Mouse (Mus musculus) urinary bladder, postnatal 10 days (tissue): Measurements from ENCODE around the gene Dock1.

Source experiments
- DNase-seq: peaks from one replicate; pipeline ENCODE4 v3.0.0; 2022; ENCODE audit warnings: low spot score

Dock1 gene

DNA sequence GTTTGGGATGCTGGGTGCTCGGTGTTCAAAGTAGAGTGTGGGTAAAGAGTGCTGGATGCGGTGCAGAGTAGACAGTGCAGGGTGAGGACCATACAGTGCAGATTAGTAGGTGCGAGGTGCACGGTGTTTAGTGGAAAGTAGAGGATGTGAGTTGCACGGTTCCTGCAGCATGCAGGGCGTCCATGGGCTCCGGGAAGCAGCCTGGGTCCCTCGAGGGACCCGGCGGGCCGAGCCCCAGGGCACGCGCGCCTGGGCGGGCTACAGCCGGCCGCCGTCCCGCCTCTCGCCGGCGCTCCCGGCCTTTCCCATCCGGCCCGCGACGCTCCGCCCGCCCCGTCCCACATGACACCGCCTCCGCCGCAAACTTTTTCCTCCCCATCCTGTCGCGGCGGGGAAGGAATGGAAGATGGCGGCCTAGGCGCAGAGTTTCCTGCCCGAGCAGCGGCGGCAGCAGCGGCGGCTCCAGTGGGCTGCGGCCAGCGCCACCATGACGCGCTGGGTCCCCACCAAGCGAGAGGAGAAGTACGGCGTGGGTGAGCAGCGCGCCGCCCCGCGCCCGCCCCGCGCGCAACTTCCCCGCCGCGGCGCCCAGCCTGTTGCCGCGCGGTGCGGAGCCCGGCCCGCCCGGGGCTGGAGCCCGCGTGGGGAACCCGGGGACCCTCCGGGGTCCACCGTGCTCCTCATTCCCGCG lies at the start of gene Dock1:
Dock1 (plus strand) TSS at position 343 of the 691 bp plus-strand sequence.
- peak; percentile 26 for DNase-seq

- no peak for DNase-seq
These were observed 42.5 kb upstream of the Dock1 start for GRCm38 (mm10) chr7:134627906-134628305.

- no peak for DNase-seq
These were observed 20.1 kb upstream of the Dock1 start for GRCm38 (mm10) chr7:134650246-134650830.

- DNase-seq, result no peak
These were observed 19.4 kb upstream of the Dock1 start for GRCm38 (mm10) chr7:134651071-134651470.

DNA sequence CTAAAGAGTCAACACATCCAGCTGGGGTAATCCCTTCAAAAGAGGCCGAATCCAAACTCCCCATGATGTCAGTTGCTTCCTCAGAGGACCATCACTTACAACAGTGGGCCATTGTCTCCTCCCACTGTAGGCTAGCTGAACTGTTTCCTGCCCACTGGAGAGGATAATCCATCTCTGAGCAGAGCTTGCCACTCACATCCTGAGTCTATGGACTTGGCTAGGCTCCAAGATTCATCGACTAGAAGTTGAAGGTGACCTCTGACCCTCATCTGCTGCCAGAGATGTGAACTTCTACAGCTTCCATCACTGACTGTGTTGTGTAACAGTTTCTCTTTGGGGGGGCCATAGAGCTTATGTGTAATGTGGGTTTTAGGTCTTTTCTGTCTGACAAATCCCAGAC lies 7.2 kb upstream of the Dock1 start:
- DNase-seq, result no peak

DNA sequence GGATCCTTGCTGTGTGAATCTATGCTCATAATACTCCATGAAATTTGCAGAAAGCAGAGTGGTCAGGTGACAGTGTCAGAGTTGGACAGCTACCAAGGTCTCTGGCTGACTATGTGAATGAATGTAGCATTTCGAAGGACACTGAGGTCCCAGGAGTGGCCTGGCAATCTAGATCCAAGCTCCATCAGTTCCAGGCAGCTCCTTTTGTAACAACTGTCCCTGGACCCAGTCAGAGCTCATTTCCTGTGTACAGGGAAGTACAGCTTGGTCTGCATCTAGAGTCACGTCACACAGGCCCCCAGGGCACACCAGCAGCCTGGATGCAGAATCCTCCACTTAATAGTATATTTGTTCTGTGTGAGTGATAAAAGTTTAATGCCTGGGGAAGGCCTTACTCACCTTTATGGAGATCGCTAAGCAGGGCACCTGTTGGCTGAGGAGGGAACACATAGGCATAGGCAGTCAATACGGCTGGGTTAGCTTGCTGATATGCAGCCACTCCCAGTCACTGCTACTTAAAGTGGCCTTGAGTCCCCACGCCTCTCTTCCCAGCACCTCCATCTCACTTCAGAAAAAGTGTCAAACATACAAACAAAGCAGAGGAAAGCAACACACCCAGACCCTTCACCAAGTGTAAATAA lies 4.7 kb upstream of the Dock1 start:
- DNase-seq, result no peak

- DNase-seq, result no peak
These were observed 3.2 kb upstream of the Dock1 start for GRCm38 (mm10) chr7:134667271-134667702.

- no peak for DNase-seq
These were observed 761 bp upstream of the Dock1 start for GRCm38 (mm10) chr7:134669474-134670311.

GRCm38 (mm10) chr7:134671003-134671461 lies 578 bp downstream of the Dock1 start:
- DNase-seq, result no peak

DNA sequence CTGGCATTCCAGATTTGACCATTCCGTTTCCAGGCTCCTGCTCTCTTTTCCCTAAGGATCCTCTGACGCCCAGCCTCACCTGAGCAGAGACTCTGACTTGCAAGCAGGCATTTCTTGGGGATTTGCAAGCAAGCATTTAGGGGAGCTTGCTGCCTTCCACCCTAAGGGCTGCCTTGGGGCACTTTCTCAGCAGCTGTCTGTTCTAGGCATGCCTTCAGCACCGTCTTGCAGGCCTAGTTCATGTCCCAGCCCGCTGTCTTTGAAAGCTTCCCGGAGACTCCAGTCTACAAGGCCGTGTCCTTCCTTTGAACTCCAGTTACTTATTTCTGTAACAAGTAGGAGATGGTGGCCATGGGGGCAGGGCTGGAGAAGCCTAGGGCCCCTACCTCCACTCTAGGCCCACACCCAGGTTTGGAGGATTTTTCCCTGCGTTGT lies 1.0 kb downstream of the Dock1 start:
- no peak for DNase-seq

DNA sequence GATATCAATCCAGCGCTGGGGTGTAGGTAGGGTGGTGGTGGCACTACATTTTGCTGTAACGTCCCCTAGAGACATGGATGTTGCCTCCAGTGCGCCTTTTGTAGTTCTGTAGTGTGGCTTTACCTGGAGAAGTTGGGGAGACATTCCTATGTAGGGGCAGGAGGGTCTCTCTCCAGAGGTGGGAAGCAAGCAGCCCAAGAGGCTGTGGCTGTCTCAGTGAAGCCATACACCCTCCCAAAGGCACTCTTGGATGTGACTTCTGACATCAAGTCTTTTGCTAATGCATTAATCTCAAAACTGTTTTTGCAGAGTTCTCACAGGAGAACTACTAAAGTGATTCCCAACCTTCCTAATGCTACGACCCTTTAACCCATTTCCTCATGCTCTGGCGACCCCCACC lies 2.7 kb downstream of the Dock1 start:
- no peak for DNase-seq

GRCm38 (mm10) chr7:134673952-134674351 lies 3.5 kb downstream of the Dock1 start:
- DNase-seq, result no peak

- no peak for DNase-seq
These were observed 7.4 kb downstream of the Dock1 start for GRCm38 (mm10) chr7:134677852-134678251.

GRCm38 (mm10) chr7:134679314-134680158 lies 9.1 kb downstream of the Dock1 start:
- no peak for DNase-seq

DNA sequence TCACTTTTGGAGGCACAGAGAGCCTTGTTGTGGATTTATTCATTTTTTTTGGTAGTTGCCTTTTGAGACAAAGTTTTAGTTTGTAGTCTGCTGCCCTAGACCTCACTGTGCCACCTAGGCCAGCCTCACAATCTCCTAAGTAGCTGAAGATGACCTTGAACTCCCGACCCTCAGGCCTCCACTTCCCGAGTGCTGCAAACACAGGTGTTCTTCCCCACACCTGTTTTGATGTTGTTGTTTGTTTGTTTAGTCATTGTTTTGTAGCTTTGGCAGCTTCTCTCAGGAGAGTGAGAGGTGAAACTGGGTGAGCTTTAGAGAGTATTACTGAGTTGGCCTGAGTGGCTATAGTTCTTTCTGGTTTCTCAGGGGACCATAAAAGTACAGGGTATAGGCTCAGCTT lies 9.7 kb downstream of the Dock1 start:
- DNase-seq, result no peak

GRCm38 (mm10) chr7:134681729-134682527 lies 11.5 kb downstream of the Dock1 start:
- no peak for DNase-seq

DNA sequence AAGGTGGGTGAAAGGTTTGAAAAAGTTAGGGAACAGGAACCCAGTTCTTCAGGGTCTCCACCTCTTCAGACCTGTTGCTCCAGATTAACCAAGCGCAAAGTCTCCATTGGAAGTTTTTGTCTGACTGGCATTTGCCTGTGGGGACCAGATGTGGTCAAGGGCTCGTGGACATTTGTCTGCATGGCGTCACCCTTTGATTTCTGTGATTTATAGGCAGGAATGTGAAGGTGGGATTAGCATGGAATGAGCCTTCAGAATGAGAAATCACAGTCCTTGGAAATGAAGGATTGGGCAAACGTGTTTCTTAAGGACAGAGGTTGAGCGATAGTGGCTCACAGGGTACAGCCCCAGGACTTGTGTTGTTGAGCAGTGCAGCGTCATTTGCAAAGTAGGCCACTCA lies 17.9 kb downstream of the Dock1 start:
- DNase-seq, result no peak

GRCm38 (mm10) chr7:134690118-134690517 lies 19.7 kb downstream of the Dock1 start:
- DNase-seq, result no peak

GRCm38 (mm10) chr7:134690806-134691205 lies 20.4 kb downstream of the Dock1 start:
- no peak for DNase-seq

DNA sequence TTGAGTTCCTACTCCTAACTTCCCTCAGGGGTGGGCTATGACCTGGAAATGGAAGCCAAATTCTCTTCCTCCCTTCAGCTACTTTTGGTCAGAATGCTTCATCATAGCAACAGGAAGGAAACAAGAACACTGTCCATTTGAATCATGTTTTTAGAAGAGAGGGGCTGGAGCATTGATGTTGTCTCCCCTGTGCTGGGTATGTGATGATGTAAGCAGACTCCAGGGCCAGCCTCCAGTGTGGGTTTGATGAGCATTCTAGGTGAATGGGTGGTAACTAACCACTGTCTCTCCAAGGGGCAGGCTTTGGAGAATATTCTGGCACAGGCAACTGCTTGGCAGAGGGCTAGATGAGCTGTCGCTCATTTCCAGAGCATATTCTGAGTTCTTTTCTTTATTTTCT lies 22.9 kb downstream of the Dock1 start:
- no peak for DNase-seq

GRCm38 (mm10) chr7:134695431-134695830 lies 25.0 kb downstream of the Dock1 start:
- no peak for DNase-seq
